Mouse (Mus musculus) limb, embryonic 14.5 days (tissue): ENCODE results near the gene Ralgps2. TPM values are rescaled to one million over a fixed set of nuclear protein-coding genes. Genes with fewer than 3 reads are reported as not detected.

Source experiments
- ATAC-seq: fragments of 200-750 bp; cut with Nextera tagmentation; 2 replicates; pipeline ENCODE4 v1.8.0; 2017; ENCODE audit warnings: low read depth, moderate number of reproducible peaks, moderate TSS enrichment; ENCODE audit not compliant: low FRiP score
- DNase-seq: peaks from one replicate; pipeline ENCODE4 v3.0.0-alpha.2; 2015; ENCODE audit warnings: low spot score
- H3K27ac ChIP-seq: fragments of 300-500 bp; sonication (generic); replicated peaks from 2 replicates; pipeline ENCODE4 v1.5.1; 2014; ENCODE audit warnings: low read depth, mild to moderate bottlenecking, low read length, moderate library complexity, mixed read lengths
- H3K27me3 ChIP-seq: fragments of 300-500 bp; sonication (generic); 2 replicates; pipeline ENCODE4 v1.6.1; 2014; ENCODE audit warnings: low read length, mixed read lengths; ENCODE audit not compliant: control insufficient read depth, insufficient read depth
- H3K36me3 ChIP-seq: fragments of 300-500 bp; sonication (generic); 2 replicates; pipeline ENCODE4 v1.6.1; 2014; ENCODE audit warnings: mild to moderate bottlenecking, low read length, moderate library complexity, mixed read lengths; ENCODE audit not compliant: control insufficient read depth, insufficient read depth
- H3K4me1 ChIP-seq: fragments of 300-500 bp; sonication (generic); 2 replicates; pipeline ENCODE4 v1.6.1; 2014; ENCODE audit warnings: antibody characterized with exemption, low read length, mixed read lengths; ENCODE audit not compliant: control insufficient read depth, insufficient read depth
- H3K4me2 ChIP-seq: fragments of 300-500 bp; sonication (generic); replicated peaks from 2 replicates; pipeline ENCODE4 v1.6.1; 2014; ENCODE audit warnings: low read depth, mild to moderate bottlenecking, low read length, moderate library complexity; ENCODE audit not compliant: severe bottlenecking
- H3K4me3 ChIP-seq: fragments of 300-500 bp; sonication (generic); replicated peaks from 2 replicates; pipeline ENCODE4 v1.5.1; 2014; ENCODE audit warnings: low read length
- H3K9ac ChIP-seq: fragments of 300-500 bp; sonication (generic); 2 replicates; pipeline ENCODE4 v1.6.1; 2014; ENCODE audit warnings: mild to moderate bottlenecking, low read depth, low read length, moderate library complexity; ENCODE audit not compliant: severe bottlenecking
- H3K9me3 ChIP-seq: fragments of 300-500 bp; sonication (generic); 2 replicates; pipeline ENCODE4 v1.6.1; 2016; ENCODE audit warnings: low read length; ENCODE audit not compliant: control insufficient read depth
- POLR2A ChIP-seq: fragments of 200-500 bp; IDR thresholded peaks from 2 replicates; pipeline ENCODE4 v1.8.0; 2012; ENCODE audit warnings: inconsistent platforms, mild to moderate bottlenecking, moderate library complexity, borderline replicate concordance; ENCODE audit not compliant: insufficient read depth, insufficient read length; ENCODE audit errors: extremely low read depth
- WGBS: fragments of 180-500 bp; shearing (Covaris S2); extraction: QIAGEN DNeasy Blood & Tissue Kit; methylation state at CpG from one replicate; pipeline ENCODE4 v1.1.7; 2014; 5-methylcytosine and 5-hydroxymethylcytosine counted together
- polyA plus RNA-seq, 2 experiments: library from polyadenylated mRNA; depleted of rRNA in 1 of 2; stranded (reverse) in 1 of 2; unstranded in 1 of 2; fragments of >200 nt; fragmentation: Nextera tagmentation in 1 of 2; extraction: Ambion mirVana in 1 of 2; gene quantifications; 2 replicates each; pipeline versions ENCODE4 v1.2.1 to v1.2.3; 2012 to 2014

The Ralgps2 gene
- polyA plus RNA-seq, 2 experiments: 33.6 to 63.7 TPM

DNA sequence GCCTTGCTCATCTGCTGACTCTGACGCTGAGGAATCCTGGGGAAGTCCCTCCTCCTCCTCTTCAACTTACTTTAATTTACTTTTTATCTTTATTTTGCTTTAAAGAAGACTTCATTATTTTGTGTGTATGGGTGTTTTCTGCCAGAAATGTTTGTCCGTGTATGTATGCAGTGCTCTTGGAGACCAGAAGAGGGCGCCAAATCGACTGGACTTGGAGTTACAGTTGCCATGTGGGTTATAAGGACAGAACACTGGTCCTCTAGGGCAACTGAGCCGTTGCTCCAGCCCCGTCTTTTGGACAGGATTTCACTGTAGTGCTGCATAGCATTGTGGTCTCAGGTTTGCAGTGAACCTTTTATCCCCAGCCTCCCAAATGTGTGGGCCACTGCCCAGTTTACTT lies 174.8 kb downstream of the Ralgps2 start:
- no peak for ATAC-seq
- no peak for DNase-seq

DNA sequence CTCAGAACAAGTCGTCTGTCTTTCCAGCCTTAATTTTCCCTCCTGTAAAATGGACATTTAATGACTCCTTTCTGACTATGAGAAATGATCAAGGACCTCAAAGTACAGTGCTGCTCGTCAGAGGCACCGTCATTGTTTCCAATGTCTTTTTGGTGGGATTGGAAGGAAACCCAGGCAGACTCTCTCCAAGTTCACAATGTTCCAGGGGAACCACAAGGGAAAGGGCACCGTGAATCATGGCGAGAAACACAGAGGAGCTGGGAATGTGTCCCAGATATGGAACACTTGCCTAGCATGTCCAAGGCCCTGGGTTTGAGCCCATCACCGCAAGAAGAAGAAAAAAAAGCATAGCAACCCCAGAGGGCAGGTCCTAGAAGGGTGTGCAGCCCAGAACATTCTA lies 176.1 kb downstream of the Ralgps2 start:
- DNase-seq (no peak), ATAC-seq (no peak)
- Histone ChIP-seq H3K9ac (no peak overlapping the region), H3K9me3 (0 out of 2 replicates have a peak, but pooled peaks cover 11% of the 10 kb centered on the region), H3K4me3 (no peak overlapping the region), H3K27ac (peak overlapping the region; percentile 94; the same call in 1 of the 2 replicates), H3K36me3 (no peaks in the 10 kb centered on the region), H3K4me1 (peaks cover 31% of the 10 kb centered on the region), H3K27me3 (no peaks in the 10 kb centered on the region), H3K4me2 (no peak overlapping the region)
- 89% methylated on average over 6 of the region's 6 CpGs for WGBS
- no peak for TF ChIP-seq POLR2A

More for the DNA sequence above, 174.8 kb downstream of the Ralgps2 start:
- no peak overlapping the region for H3K27ac ChIP-seq
- no peaks in the 10 kb centered on the region for H3K36me3 ChIP-seq
- H3K9me3 ChIP-seq: 0 out of 2 replicates have a peak, but pooled peaks cover 11% of the 10 kb centered on the region
- no peaks in the 10 kb centered on the region for H3K27me3 ChIP-seq
- H3K4me3 ChIP-seq: no peak overlapping the region
- H3K9ac ChIP-seq: no peak overlapping the region
- 71% methylated on average over 6 of the region's 6 CpGs for whole genome bisulfite sequencing
- peaks cover 37% of the 10 kb centered on the region for H3K4me1 ChIP-seq
- no peak overlapping the region for H3K4me2 ChIP-seq
- no peak for TF ChIP-seq POLR2A

DNA sequence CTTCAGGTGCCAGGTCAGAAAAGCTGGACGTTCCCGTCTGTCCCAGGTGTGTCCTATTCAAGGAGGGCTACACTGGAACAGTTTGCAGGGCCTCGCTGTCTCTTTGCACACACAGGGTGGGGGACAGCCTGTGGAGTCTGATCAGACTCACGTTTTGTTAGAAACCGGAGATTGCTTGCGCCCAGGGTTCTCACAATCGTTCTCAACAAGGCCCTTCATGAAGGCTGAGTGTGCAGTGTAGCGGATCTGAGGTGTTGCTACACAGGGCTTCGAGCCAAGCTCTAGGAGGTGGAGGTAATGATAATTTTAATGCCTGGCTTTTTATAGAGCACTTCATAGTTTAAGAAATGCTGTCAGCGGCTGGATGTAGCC lies 178.0 kb downstream of the Ralgps2 start:
- no peaks in the 10 kb centered on the region for H3K27me3 ChIP-seq
- peak; percentile 79 for ATAC-seq
- no peak overlapping the region; the same call in 1 of the 2 replicates for H3K9ac ChIP-seq
- peaks cover 41% of the 10 kb centered on the region for H3K4me1 ChIP-seq
- 0 out of 2 replicates have a peak, but pooled peaks cover under 1% of the 10 kb centered on the region for H3K9me3 ChIP-seq
- no peak for TF ChIP-seq POLR2A
- 25% methylated on average over 10 of the region's 10 CpGs for WGBS
- peak; percentile 61 for DNase-seq
- H3K4me3 ChIP-seq: no peak overlapping the region
- H3K4me2 ChIP-seq: no peak overlapping the region; the same call in 1 of the 2 replicates
- H3K27ac ChIP-seq: peak overlapping the region; percentile 94
- H3K36me3 ChIP-seq: no peaks in the 10 kb centered on the region

DNA sequence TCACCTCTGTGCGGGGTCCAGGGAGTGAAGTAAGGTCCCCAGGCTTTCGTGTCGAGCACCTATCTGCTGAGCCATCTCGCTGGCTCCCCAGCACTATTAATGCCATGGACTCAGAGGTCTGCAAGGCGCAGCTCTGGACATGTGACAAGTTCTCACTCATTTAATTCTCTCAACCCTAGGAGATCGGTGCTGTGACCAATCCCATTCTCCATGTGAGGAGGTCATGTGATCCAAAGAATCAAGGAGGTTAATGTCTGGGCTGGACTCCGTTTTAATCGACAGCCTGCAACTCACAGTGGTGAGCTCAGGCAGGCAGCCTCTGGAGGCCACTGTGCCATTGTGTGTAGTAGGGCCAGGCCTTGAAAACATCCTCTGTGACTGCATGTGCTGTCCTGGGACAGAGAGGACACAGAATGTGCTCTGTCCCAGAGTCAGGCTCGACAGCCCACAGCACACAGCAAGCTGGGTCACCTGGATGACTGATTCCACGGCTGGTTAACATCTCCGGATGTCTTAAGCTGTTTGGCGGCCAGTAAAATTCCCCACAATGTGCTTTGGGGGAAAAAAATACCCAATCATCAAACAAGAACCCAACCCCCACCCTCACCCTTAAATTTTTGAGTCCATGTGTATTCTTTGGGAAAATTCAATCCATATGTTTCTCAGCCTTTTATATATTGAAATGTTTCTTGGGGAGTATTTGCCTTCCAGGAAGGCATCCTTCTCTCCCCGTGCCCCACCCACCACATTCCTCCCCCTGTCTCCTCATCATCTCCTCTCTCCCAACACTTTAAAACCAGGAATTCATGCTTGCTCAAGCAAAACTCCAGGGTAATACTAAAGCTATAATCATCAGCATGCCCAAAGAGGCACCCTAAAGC lies 178.6 kb downstream of the Ralgps2 start:
- peak; percentile 92 for DNase-seq
- Histone ChIP-seq H3K36me3 (no peaks in the 10 kb centered on the region), H3K4me3 (no peak overlapping the region), H3K4me1 (peaks cover 43% of the 10 kb centered on the region), H3K4me2 (peak overlapping the region; percentile 8), H3K9me3 (no peaks in the 10 kb centered on the region), H3K9ac (no peak overlapping the region; the same call in 1 of the 2 replicates), H3K27me3 (no peaks in the 10 kb centered on the region), H3K27ac (peak overlapping the region; percentile 94)
- TF ChIP-seq POLR2A: peak; percentile 22; the same call in 1 of the 2 replicates
- peak; percentile 81 for ATAC-seq
- 35% methylated on average over 13 of the region's 13 CpGs for WGBS

DNA sequence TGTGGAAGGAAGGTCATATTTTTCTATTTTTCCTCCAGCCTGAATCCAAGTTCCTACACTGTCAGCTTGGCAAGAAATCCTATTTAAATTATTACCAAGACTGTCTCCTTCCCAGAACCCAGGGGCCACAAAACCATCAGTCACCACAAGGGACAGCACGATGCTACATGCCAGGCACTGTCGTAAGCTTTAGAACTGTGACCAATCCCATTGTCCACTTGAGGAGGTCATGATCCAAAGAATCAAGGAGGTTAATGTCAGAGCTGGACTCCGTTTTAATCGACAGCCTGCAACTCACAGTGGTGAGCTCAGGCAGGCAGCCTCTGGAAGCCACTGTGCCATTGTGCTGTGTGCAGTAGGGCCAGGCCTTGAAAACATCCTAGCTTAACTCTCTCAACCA lies 181.1 kb downstream of the Ralgps2 start:
- no peak overlapping the region for H3K27ac ChIP-seq

More for the DNA sequence above, 181.1 kb downstream of the Ralgps2 start:
- ATAC-seq (no peak), DNase-seq (no peak)
- Histone ChIP-seq H3K36me3 (no peaks in the 10 kb centered on the region), H3K4me3 (no peak overlapping the region), H3K4me1 (peaks cover 66% of the 10 kb centered on the region), H3K4me2 (no peak overlapping the region), H3K27me3 (no peaks in the 10 kb centered on the region), H3K9ac (no peak overlapping the region), H3K9me3 (no peaks in the 10 kb centered on the region)
- 64% methylated on average over 4 of the region's 4 CpGs for whole genome bisulfite sequencing
- TF ChIP-seq POLR2A: no peak
